Mouse (Mus musculus) ES-Bruce4 (cell line): ENCODE results near the gene Slc26a9. TPM values are rescaled to one million over a fixed set of nuclear protein-coding genes. Genes with fewer than 3 reads are reported as not detected.

Experiments
- H3K27ac ChIP-seq: 2 replicates; pipeline ENCODE4 v1.5.1; 2012; ENCODE audit warnings: low read length, inconsistent platforms; ENCODE audit not compliant: insufficient read depth
- H3K27me3 ChIP-seq: 2 replicates; pipeline ENCODE4 v1.6.1; 2012; ENCODE audit warnings: mild to moderate bottlenecking, low read length, inconsistent platforms; ENCODE audit not compliant: control insufficient read depth, poor library complexity, insufficient read depth, severe bottlenecking
- H3K36me3 ChIP-seq: 2 replicates; pipeline ENCODE4 v1.6.1; 2012; ENCODE audit warnings: inconsistent platforms, mild to moderate bottlenecking, low read length, moderate library complexity; ENCODE audit not compliant: control insufficient read depth, poor library complexity, insufficient read depth, severe bottlenecking
- H3K4me1 ChIP-seq: one replicate; pipeline ENCODE4 v1.8.1; 2011; ENCODE audit warnings: low read length; ENCODE audit not compliant: control insufficient read depth, insufficient read depth
- H3K4me3 ChIP-seq: 2 replicates; pipeline ENCODE4 v1.5.1; 2011; ENCODE audit warnings: low read depth, mild to moderate bottlenecking, low read length
- H3K9ac ChIP-seq: 2 replicates; pipeline ENCODE4 v1.6.1; 2012; ENCODE audit warnings: low read depth, mild to moderate bottlenecking, inconsistent platforms; ENCODE audit not compliant: poor library complexity, severe bottlenecking
- H3K9me3 ChIP-seq: replicated peaks from 2 replicates; pipeline ENCODE4 v1.6.1; 2012; ENCODE audit warnings: mild to moderate bottlenecking, low read length, inconsistent platforms; ENCODE audit not compliant: control insufficient read depth, poor library complexity, insufficient read depth, severe bottlenecking
- CTCF ChIP-seq: IDR thresholded peaks from one replicate; pipeline ENCODE4 v1.8.1; 2011; ENCODE audit warnings: low read depth, low read length
- EP300 ChIP-seq: IDR thresholded peaks from 2 replicates; pipeline ENCODE4 v1.6.1; 2011; ENCODE audit warnings: low read depth, low read length; ENCODE audit not compliant: insufficient read depth
- POLR2A ChIP-seq: IDR thresholded peaks from one replicate; pipeline ENCODE4 v1.8.1; 2011; ENCODE audit warnings: low read length; ENCODE audit not compliant: insufficient read depth
- polyA plus RNA-seq: library from polyadenylated mRNA; stranded (reverse); fragments of >200 nt; gene quantifications from 2 replicates; pipeline ENCODE4 v1.2.4, GENCODE M21; 2011; ENCODE audit warnings: low read depth; ENCODE audit not compliant: missing spikeins, insufficient read depth, insufficient read length

Slc26a9 gene
- polyA plus RNA-seq, 1 experiment, result not detected

DNA sequence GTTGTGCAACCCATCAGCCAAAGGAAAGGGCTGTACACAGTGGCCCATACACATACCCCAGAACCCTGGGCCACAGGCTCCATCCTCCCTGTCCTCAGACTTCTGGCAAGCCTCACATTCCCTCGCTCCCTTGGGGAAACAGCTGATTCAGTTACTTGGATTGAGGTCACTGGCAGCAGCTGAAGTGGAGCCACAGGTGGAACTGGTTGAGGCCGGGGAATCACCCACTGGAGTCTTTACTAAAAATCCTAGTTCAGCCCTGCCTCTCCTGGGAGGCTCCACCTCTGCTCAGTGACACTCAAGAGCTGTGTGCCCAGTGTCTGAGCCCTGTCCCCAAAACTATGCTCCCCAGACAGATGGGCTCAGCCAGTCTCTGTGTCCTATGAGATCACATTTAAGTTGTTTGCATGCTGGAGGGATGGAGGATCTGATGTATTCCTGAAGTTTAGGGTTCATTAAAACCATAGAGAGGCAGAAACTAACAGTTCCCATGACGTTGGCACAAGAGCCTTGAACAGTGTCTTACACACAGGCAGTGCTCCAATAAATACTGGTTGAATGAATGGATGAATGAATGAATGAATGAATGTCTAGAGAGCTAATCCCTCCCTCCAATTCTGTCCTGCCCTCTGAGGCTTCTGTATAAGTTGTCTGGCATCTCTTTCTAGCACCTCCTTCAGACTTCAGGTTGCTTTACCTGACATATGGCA lies 7.5 kb downstream of the Slc26a9 start:
- TF ChIP-seq POLR2A (no peak), CTCF (no peak), EP300 (no peak)
- peaks cover 11% of the 10 kb centered on the region for H3K4me1 ChIP-seq

DNA sequence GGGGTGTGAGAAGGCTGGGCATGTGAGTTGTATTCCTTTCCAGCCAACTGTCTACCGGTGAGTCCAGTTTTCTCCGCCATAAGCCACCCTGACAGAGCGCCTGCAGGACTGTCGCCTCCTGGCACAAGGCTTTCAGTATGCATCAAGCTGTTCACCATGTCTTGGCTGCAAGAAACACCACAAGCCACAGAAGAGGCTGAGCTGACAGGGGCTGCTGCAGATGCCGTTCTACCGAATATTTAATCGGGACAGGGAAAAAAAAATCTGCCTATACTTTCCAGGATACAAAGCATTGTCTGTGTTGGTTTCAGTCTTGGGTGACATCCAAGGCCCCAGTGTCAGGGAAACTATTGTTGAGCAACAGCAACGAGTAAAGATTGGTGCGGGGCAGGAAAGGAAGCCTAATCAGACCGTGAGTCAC lies 8.1 kb downstream of the Slc26a9 start:
- H3K9me3 ChIP-seq, result no peaks in the 10 kb centered on the region
- no peak for TF ChIP-seq POLR2A
- peaks cover 9% of the 10 kb centered on the region for H3K4me1 ChIP-seq
- H3K27me3 ChIP-seq, result no peaks in the 10 kb centered on the region
- H3K4me3 ChIP-seq, result no peak overlapping the region
- no peak overlapping the region for H3K27ac ChIP-seq
- no peak overlapping the region for H3K9ac ChIP-seq
- H3K36me3 ChIP-seq, result no peaks in the 10 kb centered on the region

More for the DNA sequence above, 7.5 kb downstream of the Slc26a9 start:
- Histone ChIP-seq H3K9ac (no peak overlapping the region), H3K4me3 (no peak overlapping the region), H3K36me3 (no peaks in the 10 kb centered on the region), H3K27ac (no peak overlapping the region), H3K27me3 (no peaks in the 10 kb centered on the region), H3K9me3 (no peaks in the 10 kb centered on the region)

DNA sequence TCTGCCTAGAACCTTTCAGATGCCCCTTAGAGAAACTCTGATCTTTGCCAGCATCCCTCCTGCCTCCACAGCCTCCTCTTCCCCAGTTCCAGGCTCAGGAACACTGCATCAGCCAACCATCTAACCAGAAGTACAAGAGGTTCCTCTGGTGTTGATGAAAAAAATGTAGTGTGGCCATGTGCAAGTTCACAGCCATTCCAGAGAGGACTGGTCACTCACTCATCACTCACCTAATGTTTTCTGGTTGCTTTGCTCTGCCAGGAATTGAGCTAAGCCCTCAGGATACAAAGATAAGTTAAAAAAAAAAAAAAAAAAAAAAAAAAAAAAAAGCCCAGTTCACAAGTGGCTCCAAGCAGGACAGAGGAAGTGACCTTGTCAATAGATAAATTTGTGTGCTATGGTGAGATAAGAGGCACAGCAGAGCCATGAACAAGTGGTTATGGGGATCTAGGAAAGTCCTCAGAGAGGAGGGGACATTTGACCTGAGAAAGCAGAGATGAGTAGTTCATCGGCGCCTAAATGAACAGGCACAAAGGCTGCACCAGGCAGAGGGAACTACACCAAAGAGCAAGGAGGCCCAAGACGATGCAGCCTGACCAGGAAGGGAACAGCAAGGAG lies 10.5 kb downstream of the Slc26a9 start:
- Histone ChIP-seq H3K9me3 (no peaks in the 10 kb centered on the region), H3K27ac (no peak overlapping the region), H3K4me1 (no peaks in the 10 kb centered on the region), H3K36me3 (no peaks in the 10 kb centered on the region), H3K9ac (no peak overlapping the region), H3K27me3 (no peaks in the 10 kb centered on the region), H3K4me3 (no peak overlapping the region)
- no peak for TF ChIP-seq CTCF
- TF ChIP-seq POLR2A, result no peak

DNA sequence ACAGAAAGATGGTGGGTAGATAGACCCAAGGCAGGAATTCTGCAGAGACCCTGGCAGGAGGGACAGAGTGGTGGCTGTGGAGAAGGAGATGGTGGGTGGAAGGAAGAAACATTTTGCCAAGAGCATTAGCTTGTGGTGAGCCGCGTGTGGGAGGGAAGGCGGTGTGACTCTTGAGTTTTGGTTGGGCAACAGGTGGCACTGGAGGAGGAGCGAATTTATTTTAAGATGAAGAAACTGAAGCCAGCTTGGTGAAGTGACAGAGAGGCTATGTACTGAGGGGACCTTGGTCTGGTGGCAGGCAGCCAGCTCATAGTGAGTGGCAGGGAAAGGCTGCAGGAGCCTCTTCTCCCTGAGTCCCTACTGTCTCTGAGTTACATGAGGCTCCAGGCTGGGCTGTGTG lies 11.1 kb downstream of the Slc26a9 start:
- TF ChIP-seq EP300 (no peak), POLR2A (no peak), CTCF (no peak)
- Histone ChIP-seq H3K27me3 (no peaks in the 10 kb centered on the region), H3K4me3 (no peak overlapping the region), H3K4me1 (no peaks in the 10 kb centered on the region), H3K9ac (no peak overlapping the region), H3K9me3 (no peaks in the 10 kb centered on the region), H3K27ac (no peak overlapping the region), H3K36me3 (no peaks in the 10 kb centered on the region)

DNA sequence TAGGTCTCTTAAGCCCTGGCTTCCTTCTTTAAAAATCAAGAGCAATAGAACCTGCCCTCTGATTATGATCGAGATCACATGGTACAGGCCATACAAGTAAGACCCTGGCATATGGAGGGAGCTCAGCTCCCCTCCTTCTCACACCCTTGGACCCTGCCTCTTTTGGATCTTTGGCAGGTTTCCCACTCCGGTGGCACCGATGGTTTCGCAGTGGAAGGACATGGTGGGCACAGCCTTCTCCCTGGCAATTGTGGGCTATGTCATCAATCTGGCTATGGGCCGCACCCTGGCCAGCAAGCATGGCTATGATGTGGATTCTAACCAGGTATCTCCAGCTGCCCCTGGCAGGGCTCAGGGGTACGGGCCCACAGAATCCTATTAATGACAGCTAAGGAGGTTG lies 13.4 kb downstream of the Slc26a9 start:
- H3K4me3 ChIP-seq, result no peak overlapping the region
- TF ChIP-seq CTCF, result no peak
- no peak for TF ChIP-seq EP300
- no peak for TF ChIP-seq POLR2A

DNA sequence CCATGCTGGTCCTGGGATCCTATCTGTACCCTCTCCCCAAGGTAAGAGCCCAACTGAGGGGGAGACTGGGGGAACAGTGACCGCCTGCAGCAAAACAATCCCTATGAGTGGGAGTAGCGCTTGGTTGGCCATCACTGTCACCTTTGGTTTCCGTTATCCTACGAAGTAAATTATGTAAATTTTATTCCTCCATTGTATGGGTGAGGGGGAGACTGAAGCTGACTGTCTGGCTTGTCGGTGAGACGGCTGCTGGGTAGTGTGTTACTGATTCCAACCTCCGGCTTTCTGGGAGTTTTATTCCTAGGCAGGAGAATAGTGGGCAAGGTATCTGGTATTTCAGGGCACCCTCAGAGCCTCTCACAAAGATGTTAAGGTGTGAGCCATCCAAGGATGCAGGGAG lies 15.0 kb downstream of the Slc26a9 start:
- Histone ChIP-seq H3K9ac (no peak overlapping the region), H3K27me3 (no peaks in the 10 kb centered on the region), H3K36me3 (no peaks in the 10 kb centered on the region), H3K27ac (no peak overlapping the region), H3K9me3 (no peaks in the 10 kb centered on the region), H3K4me1 (no peaks in the 10 kb centered on the region), H3K4me3 (no peak overlapping the region)
- TF ChIP-seq EP300 (no peak), CTCF (no peak), POLR2A (no peak)

More for the DNA sequence above, 13.4 kb downstream of the Slc26a9 start:
- no peaks in the 10 kb centered on the region for H3K9me3 ChIP-seq
- H3K36me3 ChIP-seq, result no peaks in the 10 kb centered on the region
- H3K27ac ChIP-seq, result no peak overlapping the region
- no peaks in the 10 kb centered on the region for H3K27me3 ChIP-seq
- no peaks in the 10 kb centered on the region for H3K4me1 ChIP-seq
- H3K9ac ChIP-seq, result no peak overlapping the region
